Mouse (Mus musculus): ENCODE results near the gene Carf. TPM values are rescaled to one million over a fixed set of nuclear protein-coding genes. Genes with fewer than 3 reads are reported as not detected.
"Not testable (repeated sequence)": the region's sequence is repeated elsewhere in the genome, so short reads cannot be mapped to it uniquely, and the experiment has no call there.

Gene Carf
- polyA plus RNA-seq, 1 experiment, result 0.77 TPM

DNA sequence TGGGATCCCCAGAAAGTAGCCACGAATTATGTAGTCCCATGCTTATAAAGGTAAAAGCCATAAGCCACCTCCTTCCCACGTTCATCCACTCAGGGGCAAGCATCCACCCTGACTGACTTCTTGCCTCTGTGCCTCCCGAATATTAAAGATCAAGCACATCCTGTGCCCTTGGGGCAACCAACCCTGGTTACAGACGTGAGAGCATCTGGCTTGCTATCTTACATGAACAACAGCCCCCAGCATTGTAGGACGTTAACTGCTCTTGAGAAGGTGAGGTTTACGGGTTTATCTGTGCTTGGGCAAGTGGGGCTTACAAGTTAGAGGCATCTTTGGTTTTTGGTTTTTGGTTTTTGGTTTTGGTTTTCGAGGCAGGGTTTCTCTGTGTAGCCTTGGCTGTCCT lies 58.6 kb downstream of the Carf start:
- no peak overlapping the region for H3K4me3 ChIP-seq (ENCODE audit: low read depth, low read length)
- no peak overlapping the region for H3K27ac ChIP-seq (ENCODE audit: insufficient read depth, low read depth, low read length)
- no peaks in the 10 kb centered on the region for H3K27me3 ChIP-seq (ENCODE audit: control insufficient read depth, insufficient read depth, low read length)
- TF ChIP-seq CTCF (IDR thresholded peaks at IDR 0.05; ENCODE audit: extremely low read depth, insufficient read length, insufficient replicate concordance, low read depth, low read length) (no peak), POLR2A (IDR thresholded peaks at IDR 0.05; ENCODE audit: low read depth, low read length) (no peak)
- H3K4me1 ChIP-seq (ENCODE audit: control insufficient read depth, insufficient read depth, insufficient read length, low read length), result no peaks in the 10 kb centered on the region
- 88% methylated on average over 7 of the region's 7 CpGs for WGBS
- H3K36me3 ChIP-seq (ENCODE audit: control insufficient read depth, insufficient read depth, low read length), result 0 out of 2 replicates have a peak, but pooled peaks cover 2% of the 10 kb centered on the region

DNA sequence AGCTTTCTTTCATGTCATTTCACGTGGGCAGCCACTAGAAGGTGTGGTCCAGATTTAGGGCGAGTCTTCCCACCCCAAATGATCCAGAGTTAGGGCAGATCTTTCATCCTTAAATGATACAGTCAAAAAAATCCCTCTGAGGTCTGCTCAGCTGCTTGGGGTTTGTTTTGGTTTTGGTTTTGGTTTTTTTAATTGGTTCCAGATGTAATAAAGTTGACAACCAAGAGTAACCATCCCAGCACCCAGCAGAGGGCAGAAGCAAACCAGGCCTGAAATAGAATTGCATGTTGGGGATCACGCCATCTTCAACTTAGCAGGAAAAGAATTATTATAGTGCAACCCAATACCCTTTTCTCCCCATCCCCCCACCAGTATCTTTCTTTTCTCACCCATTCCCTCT lies 60.4 kb downstream of the Carf start:
- WGBS, result 29% methylated on average over 3 of the region's 3 CpGs
- Histone ChIP-seq H3K4me3 (ENCODE audit: low read depth, low read length) (no peak overlapping the region), H3K36me3 (ENCODE audit: control insufficient read depth, insufficient read depth, low read length) (0 out of 2 replicates have a peak, but pooled peaks cover 2% of the 10 kb centered on the region), H3K27me3 (ENCODE audit: control insufficient read depth, insufficient read depth, low read length) (no peaks in the 10 kb centered on the region), H3K4me1 (ENCODE audit: control insufficient read depth, insufficient read depth, insufficient read length, low read length) (no peaks in the 10 kb centered on the region), H3K27ac (ENCODE audit: insufficient read depth, low read depth, low read length) (no peak overlapping the region)
- TF ChIP-seq POLR2A (IDR thresholded peaks at IDR 0.05; ENCODE audit: low read depth, low read length) (no peak), CTCF (IDR thresholded peaks at IDR 0.05; ENCODE audit: extremely low read depth, insufficient read length, insufficient replicate concordance, low read depth, low read length) (no peak)

DNA sequence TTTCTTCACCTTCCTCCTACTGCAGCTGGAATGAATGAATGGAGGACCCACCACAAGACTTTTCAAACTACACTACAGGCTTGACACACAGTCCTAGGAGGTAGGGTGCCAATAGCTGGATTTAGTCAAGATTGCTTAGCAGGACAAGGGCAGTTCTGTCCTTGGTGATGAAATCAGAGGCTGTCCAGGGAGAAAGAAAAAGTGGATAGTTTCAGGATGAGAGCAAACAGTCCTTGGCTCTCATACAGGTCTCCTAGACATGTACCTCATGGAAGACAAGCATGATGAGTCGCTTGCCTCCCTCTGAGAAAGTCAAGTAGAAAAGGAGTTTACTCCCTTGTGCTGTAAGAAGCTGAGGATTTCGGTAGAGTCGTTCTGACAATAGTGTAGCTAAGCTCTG lies 65.6 kb downstream of the Carf start:
- Histone ChIP-seq H3K36me3 (ENCODE audit: control insufficient read depth, insufficient read depth, low read length) (no peaks in the 10 kb centered on the region), H3K27ac (ENCODE audit: insufficient read depth, low read depth, low read length) (no peak overlapping the region), H3K4me3 (ENCODE audit: low read depth, low read length) (no peak overlapping the region), H3K27me3 (ENCODE audit: control insufficient read depth, insufficient read depth, low read length) (no peaks in the 10 kb centered on the region), H3K4me1 (ENCODE audit: control insufficient read depth, insufficient read depth, insufficient read length, low read length) (no peaks in the 10 kb centered on the region)
- 89% methylated on average over 3 of the region's 3 CpGs for WGBS
- TF ChIP-seq POLR2A (IDR thresholded peaks at IDR 0.05; ENCODE audit: low read depth, low read length), result no peak
- TF ChIP-seq CTCF (IDR thresholded peaks at IDR 0.05; ENCODE audit: extremely low read depth, insufficient read length, insufficient replicate concordance, low read depth, low read length), result no peak

- Histone ChIP-seq H3K27me3 (ENCODE audit: control insufficient read depth, insufficient read depth, low read length) (no peaks in the 10 kb centered on the region), H3K4me3 (ENCODE audit: low read depth, low read length) (no peak overlapping the region), H3K4me1 (ENCODE audit: control insufficient read depth, insufficient read depth, insufficient read length, low read length) (no peaks in the 10 kb centered on the region), H3K27ac (ENCODE audit: insufficient read depth, low read depth, low read length) (no peak overlapping the region), H3K36me3 (ENCODE audit: control insufficient read depth, insufficient read depth, low read length) (no peaks in the 10 kb centered on the region)
- 68% methylated on average over 2 of the region's 2 CpGs for WGBS
- TF ChIP-seq CTCF (IDR thresholded peaks at IDR 0.05; ENCODE audit: extremely low read depth, insufficient read length, insufficient replicate concordance, low read depth, low read length), result no peak
- no peak for TF ChIP-seq POLR2A (IDR thresholded peaks at IDR 0.05; ENCODE audit: low read depth, low read length)
Observed at GRCm38 (mm10) chr1:60169626-60170025, 71.6 kb downstream of the Carf start.

- TF ChIP-seq CTCF (IDR thresholded peaks at IDR 0.05; ENCODE audit: extremely low read depth, insufficient read length, insufficient replicate concordance, low read depth, low read length) (no peak), POLR2A (IDR thresholded peaks at IDR 0.05; ENCODE audit: low read depth, low read length) (no peak)
- Histone ChIP-seq H3K27ac (ENCODE audit: insufficient read depth, low read depth, low read length) (no peak overlapping the region), H3K36me3 (ENCODE audit: control insufficient read depth, insufficient read depth, low read length) (no peaks in the 10 kb centered on the region), H3K4me1 (ENCODE audit: control insufficient read depth, insufficient read depth, insufficient read length, low read length) (no peaks in the 10 kb centered on the region), H3K27me3 (ENCODE audit: control insufficient read depth, insufficient read depth, low read length) (no peaks in the 10 kb centered on the region), H3K4me3 (ENCODE audit: low read depth, low read length) (no peak overlapping the region)
- WGBS, result 37% methylated on average over 2 of the region's 2 CpGs
Observed at GRCm38 (mm10) chr1:60170251-60170650, 72.2 kb downstream of the Carf start.

DNA sequence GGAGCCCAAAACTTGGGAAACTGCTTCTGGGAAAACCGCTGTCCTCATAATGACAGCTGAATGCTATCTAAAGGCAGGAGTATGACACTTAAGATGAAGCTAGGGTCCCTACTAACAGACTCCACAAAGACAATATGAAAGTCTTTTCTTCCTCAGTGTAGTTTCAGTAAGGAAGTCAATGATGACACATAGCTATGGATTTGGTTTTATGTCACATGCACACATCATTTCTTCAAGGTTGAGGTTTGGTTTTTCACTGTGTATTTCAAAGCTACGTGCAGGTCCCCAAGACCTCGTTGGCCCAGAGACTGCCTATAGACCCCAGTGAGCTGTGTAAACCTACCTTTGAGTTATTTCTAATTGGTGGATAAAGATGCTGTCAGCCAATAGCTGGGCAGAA lies 75.1 kb downstream of the Carf start:
- H3K27ac ChIP-seq (ENCODE audit: insufficient read depth, low read depth, low read length), result no peak overlapping the region
- H3K4me3 ChIP-seq (ENCODE audit: low read depth, low read length), result no peak overlapping the region
- WGBS, result 81% methylated on average over 3 of the region's 3 CpGs
- no peaks in the 10 kb centered on the region for H3K4me1 ChIP-seq (ENCODE audit: control insufficient read depth, insufficient read depth, insufficient read length, low read length)
- H3K36me3 ChIP-seq (ENCODE audit: control insufficient read depth, insufficient read depth, low read length), result no peaks in the 10 kb centered on the region
- no peaks in the 10 kb centered on the region for H3K27me3 ChIP-seq (ENCODE audit: control insufficient read depth, insufficient read depth, low read length)
- TF ChIP-seq POLR2A (IDR thresholded peaks at IDR 0.05; ENCODE audit: low read depth, low read length) (no peak), CTCF (IDR thresholded peaks at IDR 0.05; ENCODE audit: extremely low read depth, insufficient read length, insufficient replicate concordance, low read depth, low read length) (no peak)

GRCm38 (mm10) chr1:60177814-60178213 lies 79.8 kb downstream of the Carf start:
- not testable (repeated sequence) for H3K4me3 ChIP-seq (ENCODE audit: low read depth, low read length); H3K27me3 ChIP-seq (ENCODE audit: control insufficient read depth, insufficient read depth, low read length); H3K36me3 ChIP-seq (ENCODE audit: control insufficient read depth, insufficient read depth, low read length); H3K4me1 ChIP-seq (ENCODE audit: control insufficient read depth, insufficient read depth, insufficient read length, low read length); H3K27ac ChIP-seq (ENCODE audit: insufficient read depth, low read depth, low read length)
- whole genome bisulfite sequencing, result 87% methylated on average over 1 of the region's 1 CpGs

- no peaks in the 10 kb centered on the region for H3K27me3 ChIP-seq (ENCODE audit: control insufficient read depth, insufficient read depth, low read length)
- 28% methylated on average over 4 of the region's 4 CpGs for WGBS
- TF ChIP-seq POLR2A (IDR thresholded peaks at IDR 0.05; ENCODE audit: low read depth, low read length) (no peak), CTCF (IDR thresholded peaks at IDR 0.05; ENCODE audit: extremely low read depth, insufficient read length, insufficient replicate concordance, low read depth, low read length) (no peak)
- H3K36me3 ChIP-seq (ENCODE audit: control insufficient read depth, insufficient read depth, low read length), result peaks cover under 1% of the 10 kb centered on the region; the same call in 1 of the 2 replicates
- no peak overlapping the region for H3K4me3 ChIP-seq (ENCODE audit: low read depth, low read length)
- no peak overlapping the region for H3K27ac ChIP-seq (ENCODE audit: insufficient read depth, low read depth, low read length)
- H3K4me1 ChIP-seq (ENCODE audit: control insufficient read depth, insufficient read depth, insufficient read length, low read length), result no peaks in the 10 kb centered on the region; the same call in 1 of the 2 replicates
Observed at GRCm38 (mm10) chr1:60179376-60179775, 81.3 kb downstream of the Carf start.

All from small intestine, adult 2 months (tissue).